Mouse (Mus musculus): ENCODE measurements at regions not wholly inside any gene's neighbourhood (a gene's known extent, or its start where the extent isn't known, plus 50 kb on each side); places are given as distances from the start of the nearest gene placed in this dataset.

DNA sequence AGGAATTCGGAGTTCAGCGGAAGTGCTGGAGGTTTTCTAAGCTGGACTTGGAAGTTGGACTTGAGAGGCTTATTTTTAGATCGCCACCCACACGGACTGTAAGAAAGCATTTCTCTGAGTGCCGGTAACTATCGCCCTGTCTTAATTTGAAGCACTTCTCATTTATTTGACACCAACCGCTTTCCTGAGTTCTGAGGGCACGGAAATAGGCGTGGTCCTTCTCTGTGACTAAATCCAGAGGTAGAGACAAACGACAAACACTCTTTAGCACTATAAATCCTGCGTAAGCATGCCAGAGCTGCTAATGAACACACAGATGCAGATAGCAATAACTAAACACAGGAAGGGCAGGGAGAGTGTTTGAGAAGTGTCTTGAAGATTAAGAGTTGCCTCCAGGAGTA is 156.7 kb upstream of the Pln start:
- Histone ChIP-seq H3K4me3 (ENCODE audit: low read depth, low read length) (no peak overlapping the region), H3K9ac (replicated peaks; ENCODE audit: low read depth, low read length) (peak overlapping the region; percentile 36), H3K27me3 (ENCODE audit: control insufficient read depth, insufficient read depth, low read length) (no peaks in the 10 kb centered on the region), H3K9me3 (replicated peaks; ENCODE audit: control insufficient read depth, low read length) (no peaks in the 10 kb centered on the region), H3K36me3 (replicated peaks; ENCODE audit: control insufficient read depth, insufficient read depth, low read length) (no peaks in the 10 kb centered on the region), H3K27ac (ENCODE audit: low read depth) (peak overlapping the region; percentile 93), H3K4me2 (ENCODE audit: low read depth, low read length) (peak overlapping the region; percentile 27), H3K4me1 (ENCODE audit: control insufficient read depth, insufficient read depth) (peaks cover 19% of the 10 kb centered on the region)
- DNase-seq (ENCODE audit: low spot score) (peak; percentile 70), ATAC-seq (ENCODE audit: insufficient read depth, low read depth) (peak; percentile 18; the same call in 1 of the 2 replicates)
- 12% methylated on average over 11 of the region's 11 CpGs for WGBS
- TF ChIP-seq EP300 (IDR thresholded peaks at IDR 0.05; ENCODE audit: low read depth) (no peak), CTCF (IDR thresholded peaks at IDR 0.05; ENCODE audit: low read depth) (no peak)

DNA sequence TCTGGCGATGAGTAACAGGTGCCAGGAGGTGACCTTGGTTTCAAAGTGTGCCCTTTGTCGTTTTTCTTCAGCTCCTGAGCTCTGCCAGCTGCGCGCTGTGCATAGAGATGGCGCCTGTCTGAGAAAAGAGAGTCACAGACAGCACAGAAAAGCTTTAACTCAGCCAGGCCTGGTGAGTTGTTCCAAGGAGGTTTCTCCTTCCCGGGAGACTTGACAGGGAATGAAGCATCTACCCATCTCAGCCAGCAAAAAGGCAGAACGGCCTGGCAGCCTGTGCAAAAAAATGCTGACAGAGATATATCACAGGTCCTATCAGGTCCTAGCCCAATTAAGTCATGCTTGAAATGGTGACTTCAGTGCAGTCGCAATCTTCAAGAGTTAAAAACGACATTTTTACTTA is 156.1 kb upstream of the Pln start:
- Histone ChIP-seq H3K4me2 (ENCODE audit: low read depth, low read length) (no peak overlapping the region), H3K27me3 (ENCODE audit: control insufficient read depth, insufficient read depth, low read length) (no peaks in the 10 kb centered on the region), H3K9ac (replicated peaks; ENCODE audit: low read depth, low read length) (no peak overlapping the region), H3K36me3 (replicated peaks; ENCODE audit: control insufficient read depth, insufficient read depth, low read length) (no peaks in the 10 kb centered on the region), H3K27ac (ENCODE audit: low read depth) (peak overlapping the region; percentile 93), H3K4me3 (ENCODE audit: low read depth, low read length) (no peak overlapping the region), H3K4me1 (ENCODE audit: control insufficient read depth, insufficient read depth) (peaks cover 13% of the 10 kb centered on the region), H3K9me3 (replicated peaks; ENCODE audit: control insufficient read depth, low read length) (no peaks in the 10 kb centered on the region)
- 48% methylated on average over 9 of the region's 9 CpGs for WGBS
- peak; percentile 25 for DNase-seq (ENCODE audit: low spot score)
- no peak for ATAC-seq (ENCODE audit: insufficient read depth, low read depth)
- TF ChIP-seq CTCF (IDR thresholded peaks at IDR 0.05; ENCODE audit: low read depth) (no peak), EP300 (IDR thresholded peaks at IDR 0.05; ENCODE audit: low read depth) (no peak)

DNA sequence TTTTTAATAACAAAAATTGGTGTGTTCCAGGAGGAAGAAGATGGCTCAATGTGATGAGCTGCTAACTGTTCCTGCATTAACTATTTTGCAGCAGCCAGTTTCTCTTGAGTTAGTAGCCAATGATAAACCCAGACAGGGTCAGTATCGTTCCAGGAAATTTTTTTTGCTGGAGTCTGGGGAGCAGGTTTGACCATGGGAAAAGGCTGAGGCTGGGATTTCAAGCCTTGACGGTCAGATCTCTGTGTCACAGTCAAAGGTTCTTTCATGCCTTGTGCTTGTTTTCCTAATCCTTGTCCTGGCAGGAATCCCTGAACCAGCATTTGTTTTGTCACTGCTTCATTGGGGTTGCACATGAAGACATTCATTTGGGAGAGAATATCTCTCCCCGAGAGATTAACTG is 129.0 kb upstream of the Pln start:
- WGBS = 78% methylated on average over 3 of the region's 3 CpGs
- Histone ChIP-seq H3K4me2 (ENCODE audit: low read depth, low read length) (no peak overlapping the region), H3K4me1 (ENCODE audit: control insufficient read depth, insufficient read depth) (no peaks in the 10 kb centered on the region), H3K27ac (ENCODE audit: low read depth) (no peak overlapping the region), H3K9me3 (replicated peaks; ENCODE audit: control insufficient read depth, low read length) (no peaks in the 10 kb centered on the region), H3K4me3 (ENCODE audit: low read depth, low read length) (no peak overlapping the region), H3K9ac (replicated peaks; ENCODE audit: low read depth, low read length) (no peak overlapping the region), H3K27me3 (ENCODE audit: control insufficient read depth, insufficient read depth, low read length) (no peaks in the 10 kb centered on the region), H3K36me3 (replicated peaks; ENCODE audit: control insufficient read depth, insufficient read depth, low read length) (no peaks in the 10 kb centered on the region)
- ATAC-seq (ENCODE audit: insufficient read depth, low read depth) (no peak), DNase-seq (ENCODE audit: low spot score) (no peak)
- TF ChIP-seq EP300 (IDR thresholded peaks at IDR 0.05; ENCODE audit: low read depth) = no peak
- TF ChIP-seq CTCF (IDR thresholded peaks at IDR 0.05; ENCODE audit: low read depth) = no peak

DNA sequence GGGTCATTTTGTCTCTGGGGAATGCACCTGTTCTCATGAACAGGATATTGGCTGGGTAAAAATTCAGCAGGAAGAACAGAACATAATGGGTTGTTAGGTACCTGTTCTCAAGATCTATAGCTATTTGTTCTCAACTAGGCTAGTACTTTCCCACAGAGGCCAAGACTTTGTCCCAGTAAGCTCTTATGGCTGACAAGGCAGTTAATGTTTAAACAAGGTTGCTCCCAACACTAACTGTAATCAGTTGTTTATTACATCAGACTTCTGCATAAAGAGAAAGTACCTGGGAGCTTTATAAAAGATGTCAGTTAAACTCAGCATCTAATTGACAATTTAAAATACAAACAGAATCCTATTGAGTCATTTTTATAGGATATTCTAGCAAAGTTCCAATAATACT is 127.6 kb upstream of the Pln start:
- Histone ChIP-seq H3K9me3 (replicated peaks; ENCODE audit: control insufficient read depth, low read length) (no peaks in the 10 kb centered on the region), H3K27ac (ENCODE audit: low read depth) (no peak overlapping the region), H3K4me3 (ENCODE audit: low read depth, low read length) (no peak overlapping the region), H3K4me1 (ENCODE audit: control insufficient read depth, insufficient read depth) (no peaks in the 10 kb centered on the region), H3K9ac (replicated peaks; ENCODE audit: low read depth, low read length) (no peak overlapping the region), H3K4me2 (ENCODE audit: low read depth, low read length) (no peak overlapping the region), H3K27me3 (ENCODE audit: control insufficient read depth, insufficient read depth, low read length) (no peaks in the 10 kb centered on the region), H3K36me3 (replicated peaks; ENCODE audit: control insufficient read depth, insufficient read depth, low read length) (no peaks in the 10 kb centered on the region)
- DNase-seq (ENCODE audit: low spot score) = no peak
- no peak for ATAC-seq (ENCODE audit: insufficient read depth, low read depth)
- TF ChIP-seq CTCF (IDR thresholded peaks at IDR 0.05; ENCODE audit: low read depth) (no peak), EP300 (IDR thresholded peaks at IDR 0.05; ENCODE audit: low read depth) (no peak)

Data from heart, postnatal 0 days (tissue).